Mouse (Mus musculus): ENCODE measurements at regions not wholly inside any gene's neighbourhood (a gene's known extent, or its start where the extent isn't known, plus 50 kb on each side); places are given as distances from the start of the nearest gene placed in this dataset.

GRCm38 (mm10) chr9:26060834-26061233, 579.5 kb downstream of the Eepd1 start:
- H3K4me1 ChIP-seq (replicated peaks; ENCODE audit: low read depth, low read length), result no peaks in the 10 kb centered on the region
- H3K9me3 ChIP-seq (ENCODE audit: low read length), result no peaks in the 10 kb centered on the region
- H3K36me3 ChIP-seq (ENCODE audit: insufficient read depth, low read length), result no peaks in the 10 kb centered on the region
- no peak for TF ChIP-seq POU5F1 (IDR thresholded peaks at IDR 0.05; ENCODE audit: borderline replicate concordance, low read length)
- TF ChIP-seq NANOG (IDR thresholded peaks at IDR 0.05; ENCODE audit: borderline replicate concordance, low read length), result no peak
- no peak for TF ChIP-seq CTCF (conservative IDR thresholded peaks at IDR 0.05; ENCODE audit: low read length)
- no peaks in the 10 kb centered on the region for H3K27me3 ChIP-seq (ENCODE audit: insufficient read depth, low read length)
- H3K4me3 ChIP-seq (replicated peaks; ENCODE audit: low read length), result no peak overlapping the region

- H3K27me3 ChIP-seq (ENCODE audit: insufficient read depth, low read length), result no peaks in the 10 kb centered on the region
- H3K36me3 ChIP-seq (ENCODE audit: insufficient read depth, low read length), result no peaks in the 10 kb centered on the region
Observed at GRCm38 (mm10) chr9:26077057-26077456, 595.7 kb downstream of the Eepd1 start.

GRCm38 (mm10) chr9:26086524-26086923, 605.2 kb downstream of the Eepd1 start:
- Histone ChIP-seq H3K9me3 (ENCODE audit: low read length) (no peaks in the 10 kb centered on the region), H3K4me1 (replicated peaks; ENCODE audit: low read depth, low read length) (no peaks in the 10 kb centered on the region), H3K4me3 (replicated peaks; ENCODE audit: low read length) (no peak overlapping the region), H3K27me3 (ENCODE audit: insufficient read depth, low read length) (no peaks in the 10 kb centered on the region), H3K36me3 (ENCODE audit: insufficient read depth, low read length) (no peaks in the 10 kb centered on the region)
- TF ChIP-seq POU5F1 (IDR thresholded peaks at IDR 0.05; ENCODE audit: borderline replicate concordance, low read length) (no peak), CTCF (conservative IDR thresholded peaks at IDR 0.05; ENCODE audit: low read length) (no peak), NANOG (IDR thresholded peaks at IDR 0.05; ENCODE audit: borderline replicate concordance, low read length) (no peak)

More at GRCm38 (mm10) chr9:26077057-26077456, 595.7 kb downstream of the Eepd1 start:
- no peaks in the 10 kb centered on the region for H3K9me3 ChIP-seq (ENCODE audit: low read length)
- H3K4me1 ChIP-seq (replicated peaks; ENCODE audit: low read depth, low read length), result no peaks in the 10 kb centered on the region
- no peak overlapping the region for H3K4me3 ChIP-seq (replicated peaks; ENCODE audit: low read length)
- TF ChIP-seq POU5F1 (IDR thresholded peaks at IDR 0.05; ENCODE audit: borderline replicate concordance, low read length) (no peak), CTCF (conservative IDR thresholded peaks at IDR 0.05; ENCODE audit: low read length) (no peak), NANOG (IDR thresholded peaks at IDR 0.05; ENCODE audit: borderline replicate concordance, low read length) (no peak)

GRCm38 (mm10) chr9:26092061-26092687, 610.8 kb downstream of the Eepd1 start:
- H3K4me3 ChIP-seq (replicated peaks; ENCODE audit: low read length), result no peak overlapping the region
- peaks cover 32% of the 10 kb centered on the region for H3K9me3 ChIP-seq (ENCODE audit: low read length)
- H3K36me3 ChIP-seq (ENCODE audit: insufficient read depth, low read length), result no peaks in the 10 kb centered on the region
- no peaks in the 10 kb centered on the region for H3K27me3 ChIP-seq (ENCODE audit: insufficient read depth, low read length)
- TF ChIP-seq POU5F1 (IDR thresholded peaks at IDR 0.05; ENCODE audit: borderline replicate concordance, low read length) (no peak), NANOG (IDR thresholded peaks at IDR 0.05; ENCODE audit: borderline replicate concordance, low read length) (no peak)
- no peaks in the 10 kb centered on the region for H3K4me1 ChIP-seq (replicated peaks; ENCODE audit: low read depth, low read length)

GRCm38 (mm10) chr9:26104136-26104535, 622.8 kb downstream of the Eepd1 start:
- Histone ChIP-seq H3K9me3 (ENCODE audit: low read length) (peaks cover 39% of the 10 kb centered on the region), H3K36me3 (ENCODE audit: insufficient read depth, low read length) (no peaks in the 10 kb centered on the region), H3K27me3 (ENCODE audit: insufficient read depth, low read length) (no peaks in the 10 kb centered on the region), H3K4me1 (replicated peaks; ENCODE audit: low read depth, low read length) (no peaks in the 10 kb centered on the region), H3K4me3 (replicated peaks; ENCODE audit: low read length) (no peak overlapping the region)
- TF ChIP-seq CTCF (conservative IDR thresholded peaks at IDR 0.05; ENCODE audit: low read length) (no peak), POU5F1 (IDR thresholded peaks at IDR 0.05; ENCODE audit: borderline replicate concordance, low read length) (no peak), NANOG (IDR thresholded peaks at IDR 0.05; ENCODE audit: borderline replicate concordance, low read length) (no peak)

- H3K4me3 ChIP-seq (replicated peaks; ENCODE audit: low read length), result no peak overlapping the region
- TF ChIP-seq POU5F1 (IDR thresholded peaks at IDR 0.05; ENCODE audit: borderline replicate concordance, low read length), result no peak
- TF ChIP-seq CTCF (conservative IDR thresholded peaks at IDR 0.05; ENCODE audit: low read length), result 0 out of 2 replicates have a peak, but pooled peaks have one; percentile 7
- no peaks in the 10 kb centered on the region for H3K27me3 ChIP-seq (ENCODE audit: insufficient read depth, low read length)
- H3K9me3 ChIP-seq (ENCODE audit: low read length), result no peaks in the 10 kb centered on the region
- H3K4me1 ChIP-seq (replicated peaks; ENCODE audit: low read depth, low read length), result no peaks in the 10 kb centered on the region
- no peaks in the 10 kb centered on the region for H3K36me3 ChIP-seq (ENCODE audit: insufficient read depth, low read length)
Observed at GRCm38 (mm10) chr9:26121986-26122385, 611.5 kb upstream of the B3gat1 start.

GRCm38 (mm10) chr9:26134587-26134986, 598.9 kb upstream of the B3gat1 start:
- H3K4me3 ChIP-seq (replicated peaks; ENCODE audit: low read length), result no peak overlapping the region
- H3K4me1 ChIP-seq (replicated peaks; ENCODE audit: low read depth, low read length), result no peaks in the 10 kb centered on the region
- TF ChIP-seq NANOG (IDR thresholded peaks at IDR 0.05; ENCODE audit: borderline replicate concordance, low read length), result no peak
- TF ChIP-seq CTCF (conservative IDR thresholded peaks at IDR 0.05; ENCODE audit: low read length), result no peak
- no peak for TF ChIP-seq POU5F1 (IDR thresholded peaks at IDR 0.05; ENCODE audit: borderline replicate concordance, low read length)
- H3K9me3 ChIP-seq (ENCODE audit: low read length), result peaks cover under 1% of the 10 kb centered on the region; the same call in 1 of the 2 replicates
- no peaks in the 10 kb centered on the region for H3K36me3 ChIP-seq (ENCODE audit: insufficient read depth, low read length)
- H3K27me3 ChIP-seq (ENCODE audit: insufficient read depth, low read length), result no peaks in the 10 kb centered on the region
